28 mouse cellular contexts compared by ENCODE assay signal in genomic region chr12:3463087-3463486, GRCm38 (mm10). TPM values are rescaled to one million over a fixed set of nuclear protein-coding genes. Genes with fewer than 3 reads are reported as not detected.
A peak's percentile ranks its signal among the peaks of the same experiment; 100 is the strongest.
DNase-seq lines count a peak whose midpoint lies in the region; ATAC-seq and TF ChIP-seq lines count a peak whose summit lies in the region.
"Had no signal": no experiment of that assay in that cellular context is flagged by ENCODE, and none has a peak within 500 bp of the region (broad histone marks: within the 10 kb centered on the region; RNA-seq: fewer than 3 reads in every experiment).

No protein-coding gene starts in this region.

- peak; percentile 90 for ATAC-seq in activated CD4-positive, CD25-positive, alpha-beta regulatory T cell, adult 4 months
- 0 out of 2 replicates have a peak, but pooled peaks have one; percentile 20 for ATAC-seq in megakaryocyte progenitor cell, adult 5-6 weeks (replicated peaks; ENCODE audit: poor library complexity)
- ATAC-seq in hindbrain, postnatal 0 days, result no peak
- ATAC-seq: forebrain, embryonic 15.5 days; intestine, embryonic 15.5 days had no signal

- peaks cover 2% of the 10 kb centered on the region; the same call in 1 of the 2 replicates for H3K4me1 ChIP-seq in spleen, adult 2 months (ENCODE audit: control insufficient read depth, insufficient read depth, insufficient read length)
- no peaks in the 10 kb centered on the region for H3K4me1 ChIP-seq in hindbrain, postnatal 0 days (ENCODE audit: insufficient read depth, low read length)
- H3K4me1 ChIP-seq: forebrain, embryonic 15.5 days; heart, embryonic 10.5 days; heart, embryonic 15.5 days; hindbrain, embryonic 13.5 days; intestine, embryonic 15.5 days; liver, embryonic 15.5 days; neural tube, embryonic 13.5 days had no signal

- no peak for DNase-seq in spleen, adult 2 months (ENCODE audit: low read depth in 1 of 2, low spot score in 2 of 2)
- DNase-seq in spleen, postnatal 10 days (ENCODE audit: low spot score in 2 of 2), result no peak
- no peak for DNase-seq in layer of hippocampus, postnatal 14 days (ENCODE audit: low spot score in 2 of 2)
- DNase-seq in hindbrain, postnatal 0 days (ENCODE audit: low spot score), result no peak
- DNase-seq in spleen, postnatal 36 days (ENCODE audit: low spot score in 2 of 2), result no peak
- DNase-seq: adrenal gland, adult 8-10 months; cerebellum, adult 2 months; cerebellum, postnatal 14 days; gastrocnemius, postnatal 25 days; heart, adult 11 months; heart, postnatal 36 days; liver; lung, embryonic 14.5 days; right cerebral cortex, postnatal 4 days; thymus, adult 2 months; thymus, postnatal 4 days had no signal

- TF ChIP-seq POLR2A in spleen, adult 2 months (IDR thresholded peaks at IDR 0.05; ENCODE audit: low read depth, low read length), result no peak

- H3K4me2 ChIP-seq in hindbrain, postnatal 0 days (ENCODE audit: low read depth, low read length), result no peak overlapping the region
- H3K4me2 ChIP-seq: forebrain, embryonic 15.5 days; heart, embryonic 15.5 days; hindbrain, embryonic 13.5 days; intestine, embryonic 15.5 days; liver, embryonic 15.5 days; lung, embryonic 14.5 days; midbrain, embryonic 11.5 days; neural tube, embryonic 13.5 days had no signal

- no peaks in the 10 kb centered on the region for H3K27me3 ChIP-seq in spleen, adult 2 months (ENCODE audit: control insufficient read depth, insufficient read depth, low read length)
- no peaks in the 10 kb centered on the region for H3K27me3 ChIP-seq in hindbrain, postnatal 0 days (ENCODE audit: insufficient read depth, low read length)
- H3K27me3 ChIP-seq: forebrain, embryonic 15.5 days; heart, embryonic 15.5 days; hindbrain, embryonic 13.5 days; intestine, embryonic 15.5 days; liver, embryonic 15.5 days; neural tube, embryonic 13.5 days had no signal

- no peaks in the 10 kb centered on the region for H3K9me3 ChIP-seq in hindbrain, postnatal 0 days (ENCODE audit: low read length)
- H3K9me3 ChIP-seq: forebrain, embryonic 15.5 days; heart, embryonic 10.5 days; heart, embryonic 15.5 days; hindbrain, embryonic 13.5 days; intestine, embryonic 15.5 days; liver, embryonic 15.5 days; neural tube, embryonic 13.5 days had no signal

- peaks cover 8% of the 10 kb centered on the region for H3K36me3 ChIP-seq in spleen, adult 2 months (ENCODE audit: control insufficient read depth, insufficient read depth, low read length)
- peaks cover 8% of the 10 kb centered on the region for H3K36me3 ChIP-seq in hindbrain, postnatal 0 days (ENCODE audit: insufficient read depth, low read length)
- H3K36me3 ChIP-seq: intestine, embryonic 15.5 days had no signal

- no peak overlapping the region for H3K4me3 ChIP-seq in spleen, adult 2 months (ENCODE audit: extremely low read depth, insufficient read depth, insufficient read length)
- no peak overlapping the region for H3K4me3 ChIP-seq in hindbrain, postnatal 0 days (ENCODE audit: low read length)
- H3K4me3 ChIP-seq: forebrain, embryonic 15.5 days; heart, embryonic 10.5 days; heart, embryonic 15.5 days; hindbrain, embryonic 13.5 days; intestine, embryonic 15.5 days; liver, embryonic 15.5 days; myocyte; neural tube, embryonic 13.5 days had no signal

- TF ChIP-seq CTCF in spleen, adult 2 months (IDR thresholded peaks at IDR 0.05; ENCODE audit: extremely low read depth, insufficient read depth, insufficient read length, insufficient replicate concordance), result no peak
- TF ChIP-seq CTCF in hindbrain, postnatal 0 days (IDR thresholded peaks at IDR 0.05; ENCODE audit: low read depth), result no peak

- peak overlapping the region; percentile 43 for H3K27ac ChIP-seq in spleen, adult 2 months (ENCODE audit: insufficient read depth, low read length)
- H3K27ac ChIP-seq in hindbrain, postnatal 0 days, result no peak overlapping the region
- H3K27ac ChIP-seq: forebrain, embryonic 15.5 days; heart, embryonic 10.5 days; heart, embryonic 15.5 days; hindbrain, embryonic 13.5 days; intestine, embryonic 15.5 days; kidney, postnatal 0 days; liver, embryonic 15.5 days; neural tube, embryonic 13.5 days had no signal

- 20% methylated on average over 3 of the region's 3 CpGs for WGBS in spleen, adult 2 months
- WGBS in hindbrain, postnatal 0 days, result 95% methylated on average over 3 of the region's 3 CpGs

- H3K9ac ChIP-seq in hindbrain, postnatal 0 days (replicated peaks; ENCODE audit: low read length), result no peak overlapping the region
- H3K9ac ChIP-seq: forebrain, embryonic 15.5 days; heart, embryonic 15.5 days; hindbrain, embryonic 13.5 days; intestine, embryonic 15.5 days; liver, embryonic 15.5 days; lung, embryonic 14.5 days; neural tube, embryonic 13.5 days had no signal

RNA-seq across cellular contexts. Expression of gene Asxl2, which starts 36.4 kb away (rescaled TPM):
- 7.1 and 7.7 TPM in 2 replicates for polyA plus RNA-seq in spleen, adult 2 months (2012; rRNA removed)
- 10 to 100 TPM; 41.4 to 45.4 TPM for polyA plus RNA-seq in activated CD4-positive, CD25-positive, alpha-beta regulatory T cell, adult 4 months (2017; shearing (Covaris generic))
- total RNA-seq in megakaryocyte progenitor cell, adult 5-6 weeks (2015), result 38.7 and 50.0 TPM in 2 replicates
- total RNA-seq in megakaryocyte progenitor cell, adult 5-6 weeks (2017), result 31.4 and 34.8 TPM in 2 replicates
- total RNA-seq in layer of hippocampus, postnatal 14 days (2021), result 10 to 100 TPM; 27.1 to 28.1 TPM
- total RNA-seq in hindbrain, postnatal 0 days (2014; rRNA removed), result 13.2 and 16.1 TPM in 2 replicates
- 9.6 and 10.7 TPM in 2 replicates for polyA plus RNA-seq in hindbrain, postnatal 0 days (2015; fragmentation: Nextera tagmentation; extraction: Ambion mirVana)
